Mouse (Mus musculus) lung, embryonic 16.5 days (tissue): ENCODE results near the gene Emx2. TPM values are rescaled to one million over a fixed set of nuclear protein-coding genes. Genes with fewer than 3 reads are reported as not detected.
A peak's percentile ranks its signal among the peaks of the same experiment; 100 is the strongest.

ENCODE experiments used
- ATAC-seq: fragments of 200-750 bp; cut with Nextera tagmentation; 2 replicates; pipeline ENCODE4 v1.8.0; 2017; ENCODE audit warnings: low read depth, mild to moderate bottlenecking, moderate library complexity
- H3K27ac ChIP-seq: fragments of 300-500 bp; sonication (generic); 2 replicates; pipeline ENCODE4 v1.5.1; 2014; ENCODE audit warnings: mild to moderate bottlenecking, control low read depth, low read length
- H3K27me3 ChIP-seq: fragments of 300-500 bp; sonication (generic); 2 replicates; pipeline ENCODE4 v1.6.1; 2014; ENCODE audit warnings: low read depth, low read length, mixed read lengths; ENCODE audit not compliant: control insufficient read depth, insufficient read depth
- H3K36me3 ChIP-seq: fragments of 300-500 bp; sonication (generic); 2 replicates; pipeline ENCODE4 v1.6.1; 2014; ENCODE audit warnings: low read length; ENCODE audit not compliant: control insufficient read depth, insufficient read depth
- H3K4me1 ChIP-seq: fragments of 300-500 bp; sonication (generic); replicated peaks from 2 replicates; pipeline ENCODE4 v1.6.1; 2014; ENCODE audit warnings: low read length, mixed read lengths; ENCODE audit not compliant: control insufficient read depth, insufficient read depth
- H3K4me2 ChIP-seq: fragments of 300-500 bp; sonication (generic); 2 replicates; pipeline ENCODE4 v1.6.1; 2014; ENCODE audit warnings: low read depth, low read length, control low read depth
- H3K4me3 ChIP-seq: fragments of 300-500 bp; sonication (generic); 2 replicates; pipeline ENCODE4 v1.5.1; 2014; ENCODE audit warnings: mild to moderate bottlenecking, low read length, control low read depth
- H3K9ac ChIP-seq: fragments of 300-500 bp; sonication (generic); 2 replicates; pipeline ENCODE4 v1.6.1; 2014; ENCODE audit warnings: low read length, control low read depth
- H3K9me3 ChIP-seq: fragments of 300-500 bp; sonication (generic); 2 replicates; pipeline ENCODE4 v1.6.1; 2016; ENCODE audit warnings: low read length; ENCODE audit not compliant: control insufficient read depth
- WGBS: fragments of 180-500 bp; shearing (Covaris S2); extraction: QIAGEN DNeasy Blood & Tissue Kit; methylation state at CpG from one replicate; pipeline ENCODE4 v1.1.7; 2014; 5-methylcytosine and 5-hydroxymethylcytosine counted together
- polyA plus RNA-seq: library from polyadenylated mRNA; unstranded; fragments of >200 nt; fragmentation: Nextera tagmentation; extraction: Ambion mirVana; gene quantifications from 2 replicates; pipeline ENCODE4 v1.2.1, GENCODE M21; 2015

Emx2 gene
- polyA plus RNA-seq, result not detected in 2 replicates

GRCm38 (mm10) chr19:59457951-59458742 is at the start of gene Emx2:
Gene Emx2 (plus strand): TSS chr19:59458372.
- Histone ChIP-seq H3K9me3 (no peaks in the 10 kb centered on the region), H3K9ac (no peak within 1 kb of the TSS), H3K36me3 (no peaks in the 10 kb centered on the region), H3K4me1 (peaks cover 14% of the 10 kb centered on the region), H3K4me3 (peak within 1 kb of the TSS; percentile 33), H3K4me2 (peak within 1 kb of the TSS; percentile 49), H3K27ac (no peak within 1 kb of the TSS), H3K27me3 (peaks cover 90% of the 10 kb centered on the region)
- ATAC-seq, result peak; percentile 57
- 0% methylated on average over 56 of the region's 58 CpGs for WGBS

GRCm38 (mm10) chr19:59414128-59414527 is 44.0 kb upstream of the Emx2 start:
- 0 out of 2 replicates have a peak, but pooled peaks cover 3% of the 10 kb centered on the region for H3K4me1 ChIP-seq
- H3K27me3 ChIP-seq, result peaks cover under 1% of the 10 kb centered on the region; the same call in 1 of the 2 replicates
- no peaks in the 10 kb centered on the region for H3K9me3 ChIP-seq
- WGBS, result 44% methylated on average over 5 of the region's 5 CpGs
- H3K4me3 ChIP-seq, result no peak overlapping the region
- no peaks in the 10 kb centered on the region for H3K36me3 ChIP-seq
- ATAC-seq, result no peak
- no peak overlapping the region for H3K4me2 ChIP-seq
- no peak overlapping the region for H3K9ac ChIP-seq
- H3K27ac ChIP-seq, result no peak overlapping the region

GRCm38 (mm10) chr19:59418024-59418423 is 40.1 kb upstream of the Emx2 start:
- Histone ChIP-seq H3K27ac (no peak overlapping the region), H3K4me3 (no peak overlapping the region), H3K27me3 (peaks cover 3% of the 10 kb centered on the region), H3K9me3 (no peaks in the 10 kb centered on the region), H3K36me3 (no peaks in the 10 kb centered on the region), H3K4me1 (0 out of 2 replicates have a peak, but pooled peaks cover 3% of the 10 kb centered on the region), H3K4me2 (peak overlapping the region; percentile 21; the same call in 1 of the 2 replicates), H3K9ac (no peak overlapping the region)
- 2% methylated on average over 15 of the region's 15 CpGs for WGBS
- ATAC-seq, result peak; percentile 34; the same call in 1 of the 2 replicates

GRCm38 (mm10) chr19:59418671-59419070 is 39.5 kb upstream of the Emx2 start:
- 0 out of 2 replicates have a peak, but pooled peaks have one; percentile 17 for ATAC-seq
- H3K27ac ChIP-seq, result no peak overlapping the region
- peaks cover 3% of the 10 kb centered on the region for H3K27me3 ChIP-seq
- 51% methylated on average over 6 of the region's 6 CpGs for WGBS
- H3K4me2 ChIP-seq, result no peak overlapping the region
- H3K4me1 ChIP-seq, result 0 out of 2 replicates have a peak, but pooled peaks cover 3% of the 10 kb centered on the region
- H3K36me3 ChIP-seq, result no peaks in the 10 kb centered on the region
- H3K9ac ChIP-seq, result no peak overlapping the region
- H3K4me3 ChIP-seq, result no peak overlapping the region
- H3K9me3 ChIP-seq, result no peaks in the 10 kb centered on the region

GRCm38 (mm10) chr19:59422393-59422792 is 35.8 kb upstream of the Emx2 start:
- ATAC-seq, result no peak
- 0 out of 2 replicates have a peak, but pooled peaks cover 3% of the 10 kb centered on the region for H3K4me1 ChIP-seq
- H3K4me3 ChIP-seq, result no peak overlapping the region
- H3K27me3 ChIP-seq, result peaks cover 3% of the 10 kb centered on the region
- H3K9me3 ChIP-seq, result no peaks in the 10 kb centered on the region
- no peak overlapping the region for H3K4me2 ChIP-seq
- no peak overlapping the region for H3K27ac ChIP-seq
- H3K36me3 ChIP-seq, result no peaks in the 10 kb centered on the region
- WGBS, result 8% methylated on average over 8 of the region's 8 CpGs
- no peak overlapping the region for H3K9ac ChIP-seq

- no peaks in the 10 kb centered on the region for H3K36me3 ChIP-seq
- ATAC-seq, result no peak
- no peak overlapping the region for H3K27ac ChIP-seq
- no peak overlapping the region for H3K4me2 ChIP-seq
- H3K9me3 ChIP-seq, result peaks cover 6% of the 10 kb centered on the region; the same call in 1 of the 2 replicates
- H3K4me1 ChIP-seq, result no peaks in the 10 kb centered on the region
- peaks cover 3% of the 10 kb centered on the region for H3K27me3 ChIP-seq
- 44% methylated on average over 6 of the region's 6 CpGs for WGBS
- H3K9ac ChIP-seq, result no peak overlapping the region
- H3K4me3 ChIP-seq, result no peak overlapping the region
Observed at GRCm38 (mm10) chr19:59423685-59424084, 34.5 kb upstream of the Emx2 start.

- no peak for ATAC-seq
- peaks cover 6% of the 10 kb centered on the region; the same call in 1 of the 2 replicates for H3K9me3 ChIP-seq
- H3K36me3 ChIP-seq, result no peaks in the 10 kb centered on the region
- no peak overlapping the region for H3K4me3 ChIP-seq
- no peak overlapping the region for H3K4me2 ChIP-seq
- WGBS, result 77% methylated on average over 7 of the region's 7 CpGs
- no peaks in the 10 kb centered on the region; the same call in none of the 2 replicates for H3K27me3 ChIP-seq
- H3K27ac ChIP-seq, result no peak overlapping the region
- no peaks in the 10 kb centered on the region for H3K4me1 ChIP-seq
- no peak overlapping the region for H3K9ac ChIP-seq
Observed at GRCm38 (mm10) chr19:59424975-59425374, 33.2 kb upstream of the Emx2 start.

- no peaks in the 10 kb centered on the region for H3K27me3 ChIP-seq
- H3K4me3 ChIP-seq, result no peak overlapping the region
- no peaks in the 10 kb centered on the region for H3K36me3 ChIP-seq
- no peaks in the 10 kb centered on the region for H3K4me1 ChIP-seq
- no peak overlapping the region for H3K27ac ChIP-seq
- H3K9me3 ChIP-seq, result peaks cover 6% of the 10 kb centered on the region; the same call in 1 of the 2 replicates
- 29% methylated on average over 6 of the region's 6 CpGs for WGBS
- no peak for ATAC-seq
- no peak overlapping the region for H3K4me2 ChIP-seq
- no peak overlapping the region for H3K9ac ChIP-seq
Observed at GRCm38 (mm10) chr19:59432286-59432685, 25.9 kb upstream of the Emx2 start.

GRCm38 (mm10) chr19:59450561-59451135 is 7.5 kb upstream of the Emx2 start:
- no peak overlapping the region for H3K4me3 ChIP-seq
- no peak overlapping the region for H3K9ac ChIP-seq
- no peak overlapping the region for H3K4me2 ChIP-seq
- no peak for ATAC-seq
- 6% methylated on average over 14 of the region's 14 CpGs for WGBS
- no peaks in the 10 kb centered on the region for H3K36me3 ChIP-seq
- no peaks in the 10 kb centered on the region for H3K4me1 ChIP-seq
- no peak overlapping the region for H3K27ac ChIP-seq
- H3K9me3 ChIP-seq, result no peaks in the 10 kb centered on the region
- peaks cover 80% of the 10 kb centered on the region for H3K27me3 ChIP-seq
